15 mouse cellular contexts compared by ENCODE assay signal in genomic region chr9:123080355-123080754, GRCm38 (mm10). TPM values are rescaled to one million over a fixed set of nuclear protein-coding genes. Genes with fewer than 3 reads are reported as not detected.
"Had no signal": no experiment of that assay in that cellular context is flagged by ENCODE, and none has a peak within 500 bp of the region (broad histone marks: within the 10 kb centered on the region; RNA-seq: fewer than 3 reads in every experiment).

No protein-coding gene starts in this region.

- ATAC-seq: liver, embryonic 12.5 days had no signal

- H3K4me2 ChIP-seq: limb, embryonic 15.5 days; liver, embryonic 12.5 days; lung, embryonic 14.5 days; neural tube, embryonic 15.5 days; stomach, embryonic 15.5 days had no signal

- H3K4me3 ChIP-seq: left cerebral cortex, adult 2 months; limb, embryonic 15.5 days; liver, embryonic 12.5 days; midbrain, embryonic 10.5 days; myocyte; neural tube, embryonic 15.5 days; stomach, embryonic 15.5 days had no signal

- H3K9ac ChIP-seq: limb, embryonic 15.5 days; liver, embryonic 12.5 days; lung, embryonic 14.5 days; neural tube, embryonic 15.5 days; stomach, embryonic 15.5 days had no signal

- H3K27me3 ChIP-seq: limb, embryonic 15.5 days; liver, embryonic 12.5 days; neural tube, embryonic 15.5 days; stomach, embryonic 15.5 days had no signal

- DNase-seq: lung, embryonic 14.5 days; lung, postnatal 10 days; lung, postnatal 4 days; midbrain, embryonic 14.5 days; thymus, postnatal 36 days had no signal

- H3K27ac ChIP-seq: hindbrain, postnatal 0 days; left cerebral cortex, adult 2 months; limb, embryonic 15.5 days; liver, embryonic 12.5 days; midbrain, embryonic 10.5 days; neural tube, embryonic 15.5 days; stomach, embryonic 15.5 days had no signal

- H3K4me1 ChIP-seq: limb, embryonic 15.5 days; midbrain, embryonic 10.5 days; neural tube, embryonic 15.5 days; stomach, embryonic 15.5 days had no signal

- H3K9me3 ChIP-seq: limb, embryonic 15.5 days; liver, embryonic 12.5 days; midbrain, embryonic 10.5 days; neural tube, embryonic 15.5 days; stomach, embryonic 15.5 days had no signal

RNA-seq across cellular contexts. Expression of gene Tgm4, which starts 45.8 kb away (rescaled TPM):
- polyA plus RNA-seq: intestine, embryonic 14.5 days; kidney, adult 2 months had no signal
